Mouse (Mus musculus) bone marrow macrophage, adult 2 months (primary cell): ENCODE data around the gene Uqcc3.

Experiments
- CTCF ChIP-seq: IDR thresholded peaks from 2 replicates; pipeline ENCODE4 v1.5.1; 2012; ENCODE audit warnings: low read depth, mild to moderate bottlenecking, low read length, moderate library complexity
- POLR2A ChIP-seq: IDR thresholded peaks from 2 replicates; pipeline ENCODE4 v1.6.1; 2012; ENCODE audit warnings: mild to moderate bottlenecking, low read depth, low read length, borderline replicate concordance

GRCm38 (mm10) chr19:8850402-8850901, 30.3 kb downstream of the Uqcc3 start, which contains the start of gene Lrrn4cl:
- TF ChIP-seq CTCF (no peak), POLR2A (no peak)
